Mouse (Mus musculus): Measurements from ENCODE around the gene Acox2. TPM values are rescaled to one million over a fixed set of nuclear protein-coding genes. Genes with fewer than 3 reads are reported as not detected.
A peak's percentile ranks its signal among the peaks of the same experiment; 100 is the strongest.

The Acox2 gene
- polyA plus RNA-seq, 1 experiment from 2014 or later: not detected

- no peak overlapping the region for H3K4me3 ChIP-seq
- 81% methylated on average over 3 of the region's 3 CpGs for WGBS
- no peak overlapping the region for H3K27ac ChIP-seq
- no peaks in the 10 kb centered on the region for H3K9me3 ChIP-seq
- no peaks in the 10 kb centered on the region for H3K27me3 ChIP-seq (ENCODE audit: insufficient read depth, poor library complexity, severe bottlenecking)
- no peaks in the 10 kb centered on the region for H3K36me3 ChIP-seq
- DNase-seq (ENCODE audit: low spot score): no peak
- H3K4me1 ChIP-seq (replicated peaks): peaks cover 8% of the 10 kb centered on the region
Observed at GRCm38 (mm10) chr14:8201715-8202114, 57.4 kb downstream of the Acox2 start.

- DNase-seq (ENCODE audit: low spot score): no peak
- Histone ChIP-seq H3K4me1 (replicated peaks) (no peaks in the 10 kb centered on the region), H3K27me3 (ENCODE audit: insufficient read depth, poor library complexity, severe bottlenecking) (no peaks in the 10 kb centered on the region), H3K4me3 (no peak overlapping the region), H3K9me3 (no peaks in the 10 kb centered on the region), H3K36me3 (no peaks in the 10 kb centered on the region), H3K27ac (no peak overlapping the region)
- 82% methylated on average over 5 of the region's 5 CpGs for WGBS
Observed at GRCm38 (mm10) chr14:8200769-8201168, 58.4 kb downstream of the Acox2 start.

GRCm38 (mm10) chr14:8192727-8193126 is 66.4 kb downstream of the Acox2 start:
- Histone ChIP-seq H3K4me1 (replicated peaks) (no peaks in the 10 kb centered on the region), H3K9me3 (no peaks in the 10 kb centered on the region), H3K27ac (no peak overlapping the region), H3K27me3 (ENCODE audit: insufficient read depth, poor library complexity, severe bottlenecking) (no peaks in the 10 kb centered on the region), H3K36me3 (no peaks in the 10 kb centered on the region), H3K4me3 (no peak overlapping the region)
- WGBS: 90% methylated on average over 6 of the region's 6 CpGs
- no peak for DNase-seq (ENCODE audit: low spot score)

- no peaks in the 10 kb centered on the region for H3K4me1 ChIP-seq (replicated peaks)
- no peak overlapping the region for H3K27ac ChIP-seq
- 75% methylated on average over 12 of the region's 12 CpGs for WGBS
- H3K36me3 ChIP-seq: no peaks in the 10 kb centered on the region
- no peak overlapping the region for H3K4me3 ChIP-seq
- no peaks in the 10 kb centered on the region for H3K27me3 ChIP-seq (ENCODE audit: insufficient read depth, poor library complexity, severe bottlenecking)
- no peaks in the 10 kb centered on the region for H3K9me3 ChIP-seq
- no peak for DNase-seq (ENCODE audit: low spot score)
Observed at GRCm38 (mm10) chr14:8191331-8191965, 67.7 kb downstream of the Acox2 start.

GRCm38 (mm10) chr14:8190556-8190955 is 68.6 kb downstream of the Acox2 start:
- Histone ChIP-seq H3K9me3 (no peaks in the 10 kb centered on the region), H3K27me3 (ENCODE audit: insufficient read depth, poor library complexity, severe bottlenecking) (no peaks in the 10 kb centered on the region), H3K36me3 (no peaks in the 10 kb centered on the region), H3K4me1 (replicated peaks) (no peaks in the 10 kb centered on the region), H3K27ac (no peak overlapping the region), H3K4me3 (no peak overlapping the region)
- no peak for DNase-seq (ENCODE audit: low spot score)
- WGBS: 90% methylated on average over 3 of the region's 3 CpGs

- no peak for DNase-seq (ENCODE audit: low spot score)
- Histone ChIP-seq H3K4me1 (replicated peaks) (no peaks in the 10 kb centered on the region), H3K27me3 (ENCODE audit: insufficient read depth, poor library complexity, severe bottlenecking) (no peaks in the 10 kb centered on the region), H3K4me3 (no peak overlapping the region), H3K9me3 (peaks cover 3% of the 10 kb centered on the region; the same call in 1 of the 2 replicates), H3K36me3 (no peaks in the 10 kb centered on the region), H3K27ac (no peak overlapping the region)
- WGBS: 88% methylated on average over 6 of the region's 6 CpGs
Observed at GRCm38 (mm10) chr14:8186278-8187045, 72.7 kb downstream of the Acox2 start.

- no peaks in the 10 kb centered on the region for H3K4me1 ChIP-seq (replicated peaks)
- H3K27me3 ChIP-seq (ENCODE audit: insufficient read depth, poor library complexity, severe bottlenecking): no peaks in the 10 kb centered on the region
- no peak for DNase-seq (ENCODE audit: low spot score)
- H3K36me3 ChIP-seq: no peaks in the 10 kb centered on the region
- 62% methylated on average over 3 of the region's 3 CpGs for WGBS
- no peak overlapping the region for H3K4me3 ChIP-seq
- H3K27ac ChIP-seq: no peak overlapping the region
- H3K9me3 ChIP-seq: peaks cover 3% of the 10 kb centered on the region; the same call in 1 of the 2 replicates
Observed at GRCm38 (mm10) chr14:8183330-8183729, 75.8 kb downstream of the Acox2 start.

- no peak overlapping the region for H3K27ac ChIP-seq
Observed at GRCm38 (mm10) chr14:8180371-8181035, 78.7 kb downstream of the Acox2 start.

GRCm38 (mm10) chr14:8176251-8176650 is 82.9 kb downstream of the Acox2 start:
- Histone ChIP-seq H3K27ac (no peak overlapping the region), H3K36me3 (no peaks in the 10 kb centered on the region), H3K4me3 (no peak overlapping the region), H3K27me3 (ENCODE audit: insufficient read depth, poor library complexity, severe bottlenecking) (no peaks in the 10 kb centered on the region), H3K9me3 (no peaks in the 10 kb centered on the region), H3K4me1 (replicated peaks) (peaks cover 14% of the 10 kb centered on the region)
- DNase-seq (ENCODE audit: low spot score): peak; percentile 34
- 63% methylated on average over 5 of the region's 5 CpGs for WGBS

More at GRCm38 (mm10) chr14:8180371-8181035, 78.7 kb downstream of the Acox2 start:
- peaks cover 3% of the 10 kb centered on the region; the same call in 1 of the 2 replicates for H3K9me3 ChIP-seq
- 75% methylated on average over 4 of the region's 4 CpGs for WGBS
- H3K27me3 ChIP-seq (ENCODE audit: insufficient read depth, poor library complexity, severe bottlenecking): no peaks in the 10 kb centered on the region
- H3K36me3 ChIP-seq: no peaks in the 10 kb centered on the region
- no peak overlapping the region for H3K4me3 ChIP-seq
- peaks cover 4% of the 10 kb centered on the region; the same call in 1 of the 2 replicates for H3K4me1 ChIP-seq (replicated peaks)
- no peak for DNase-seq (ENCODE audit: low spot score)

Other genes with a start within 250 kb of the Acox2 start
- 47.1 and 50.6 TPM in 2 replicates for gene Rpp14, start 179.0 kb downstream of the Acox2 start, polyA plus RNA-seq (2016; fragmentation: Nextera tagmentation; extraction: Ambion mirVana)
- gene Pxk, start 161.1 kb downstream of the Acox2 start, polyA plus RNA-seq (2016; fragmentation: Nextera tagmentation; extraction: Ambion mirVana): 19.8 and 23.8 TPM in 2 replicates
- gene Pdhb, start 86.3 kb downstream of the Acox2 start, polyA plus RNA-seq (2016; fragmentation: Nextera tagmentation; extraction: Ambion mirVana): 212 and 213 TPM in 2 replicates
- 3.8 and 4.0 TPM in 2 replicates for gene Kctd6, start 45.2 kb downstream of the Acox2 start, polyA plus RNA-seq (2016; fragmentation: Nextera tagmentation; extraction: Ambion mirVana)
- gene Fam107a, start 58.7 kb upstream of the Acox2 start, polyA plus RNA-seq (2016; fragmentation: Nextera tagmentation; extraction: Ambion mirVana): 0.24 and 0.78 TPM in 2 replicates
- gene Oit1, start 119.4 kb upstream of the Acox2 start, polyA plus RNA-seq (2016; fragmentation: Nextera tagmentation; extraction: Ambion mirVana): 0.21 TPM in 1 of 2 replicates, not detected in the other

Data from hindbrain, embryonic 10.5 days (tissue).